Mouse (Mus musculus) heart, postnatal 0 days (tissue): ENCODE results near the gene Gm17651. TPM values are rescaled to one million over a fixed set of nuclear protein-coding genes. Genes with fewer than 3 reads are reported as not detected.

Experiments
- ATAC-seq: fragments of 200-750 bp; cut with Nextera tagmentation; 2 replicates; pipeline ENCODE4 v1.8.0; 2017; ENCODE audit warnings: low read depth, moderate number of reproducible peaks, moderate library complexity; ENCODE audit not compliant: insufficient read depth
- DNase-seq: peaks from one replicate; pipeline ENCODE4 v3.0.0-alpha.2; 2016; ENCODE audit warnings: low spot score
- H3K27ac ChIP-seq: fragments of 300-500 bp; sonication (generic); 2 replicates; pipeline ENCODE4 v1.5.1; 2014; ENCODE audit warnings: low read depth, mild to moderate bottlenecking
- H3K27me3 ChIP-seq: fragments of 300-500 bp; sonication (generic); 2 replicates; pipeline ENCODE4 v1.6.1; 2014; ENCODE audit warnings: low read length, mixed read lengths; ENCODE audit not compliant: control insufficient read depth, insufficient read depth
- H3K36me3 ChIP-seq: fragments of 300-500 bp; sonication (generic); replicated peaks from 2 replicates; pipeline ENCODE4 v1.6.1; 2014; ENCODE audit warnings: low read length, mixed read lengths; ENCODE audit not compliant: control insufficient read depth, insufficient read depth
- H3K4me1 ChIP-seq: fragments of 300-500 bp; sonication (generic); 2 replicates; pipeline ENCODE4 v1.6.1; 2014; ENCODE audit warnings: antibody characterized with exemption; ENCODE audit not compliant: control insufficient read depth, insufficient read depth
- H3K4me2 ChIP-seq: fragments of 300-500 bp; sonication (generic); 2 replicates; pipeline ENCODE4 v1.6.1; 2014; ENCODE audit warnings: low read depth, mild to moderate bottlenecking, low read length, moderate library complexity
- H3K4me3 ChIP-seq: fragments of 300-500 bp; sonication (generic); 2 replicates; pipeline ENCODE4 v1.5.1; 2014; ENCODE audit warnings: low read depth, low read length
- H3K9ac ChIP-seq: fragments of 300-500 bp; sonication (generic); replicated peaks from 2 replicates; pipeline ENCODE4 v1.6.1; 2014; ENCODE audit warnings: low read depth, low read length, mixed read lengths
- H3K9me3 ChIP-seq: fragments of 300-500 bp; sonication (generic); replicated peaks from 2 replicates; pipeline ENCODE4 v1.6.1; 2016; ENCODE audit warnings: low read length; ENCODE audit not compliant: control insufficient read depth
- CTCF ChIP-seq: IDR thresholded peaks from 2 replicates; pipeline ENCODE4 v1.5.1; 2016; ENCODE audit warnings: antibody characterized with exemption, control low read depth, low read depth
- EP300 ChIP-seq: IDR thresholded peaks from 2 replicates; pipeline ENCODE4 v1.6.1; 2016; ENCODE audit warnings: antibody characterized with exemption, low read depth
- WGBS: fragments of 180-500 bp; shearing (Covaris S2); extraction: QIAGEN DNeasy Blood & Tissue Kit; methylation state at CpG from one replicate; pipeline ENCODE4 v1.1.7; 2014; 5-methylcytosine and 5-hydroxymethylcytosine counted together
- polyA plus RNA-seq: library from polyadenylated mRNA; unstranded; fragments of >200 nt; fragmentation: Nextera tagmentation; extraction: Ambion mirVana; gene quantifications from 2 replicates; pipeline ENCODE4 v1.2.1, GENCODE M21; 2015
- total RNA-seq: library from RNA; depleted of rRNA; stranded (reverse); fragments of >200 nt; gene quantifications from 2 replicates; pipeline ENCODE4 v1.2.3, GENCODE M21; 2014; ENCODE audit warnings: low replicate concordance

The Gm17651 gene
- total and polyA plus RNA-seq, 2 experiments from 2014 or later = not detected

DNA sequence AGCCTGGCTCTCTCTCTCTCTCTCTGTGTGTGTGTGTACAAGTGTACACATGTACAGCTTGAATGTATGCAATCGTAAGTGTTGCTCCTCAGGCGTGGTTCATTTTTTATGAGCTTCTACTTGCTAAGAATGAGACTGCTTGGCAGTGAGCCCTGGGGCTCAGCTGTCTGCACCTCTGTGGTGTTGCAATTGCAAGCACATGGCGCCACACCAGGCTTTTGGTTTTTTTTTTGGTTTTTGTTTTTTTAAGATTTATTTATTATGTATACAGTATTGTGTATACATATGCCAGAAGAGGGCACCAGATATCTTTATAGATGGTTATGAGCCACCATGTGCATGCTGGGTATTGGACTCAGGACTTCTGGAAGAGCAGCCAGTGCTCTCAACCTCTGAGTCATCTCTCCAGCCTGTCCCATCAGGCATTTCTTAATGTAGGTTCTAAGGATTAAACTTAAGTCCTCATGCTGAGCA, 40.2 kb downstream of the Gm17651 start:
- DNase-seq = peak; percentile 57
- peak; percentile 51; the same call in 1 of the 2 replicates for ATAC-seq

DNA sequence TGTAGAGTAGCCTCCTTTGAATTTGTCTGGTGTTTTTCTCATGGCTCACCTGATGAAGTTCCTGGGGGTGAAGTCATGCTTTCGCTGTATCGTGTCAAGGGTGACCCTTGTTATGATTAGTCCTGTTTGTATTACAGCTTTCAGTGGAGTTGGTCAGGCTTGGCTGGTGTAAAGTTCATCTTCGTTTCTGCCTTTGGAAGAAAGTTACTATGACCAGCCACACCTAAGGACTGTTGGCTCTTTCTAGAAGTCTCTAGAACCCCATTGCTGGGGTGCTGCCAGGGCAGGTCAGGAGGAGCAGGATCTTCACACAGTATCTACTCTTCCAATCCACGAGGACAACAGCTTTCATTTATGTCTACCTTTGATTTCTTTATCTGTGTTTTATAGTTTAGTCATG, 41.0 kb downstream of the Gm17651 start:
- no peak for ATAC-seq
- Histone ChIP-seq H3K27ac (no peak overlapping the region), H3K4me3 (no peak overlapping the region), H3K4me1 (peaks cover 7% of the 10 kb centered on the region; the same call in 1 of the 2 replicates), H3K9me3 (no peaks in the 10 kb centered on the region), H3K36me3 (no peaks in the 10 kb centered on the region), H3K4me2 (no peak overlapping the region), H3K27me3 (no peaks in the 10 kb centered on the region), H3K9ac (no peak overlapping the region)
- WGBS = 75% methylated on average over 4 of the region's 4 CpGs
- DNase-seq = no peak
- no peak for TF ChIP-seq CTCF
- TF ChIP-seq EP300 = no peak

More for the DNA sequence above, 40.2 kb downstream of the Gm17651 start:
- Histone ChIP-seq H3K36me3 (no peaks in the 10 kb centered on the region), H3K4me3 (no peak overlapping the region), H3K9ac (no peak overlapping the region), H3K27ac (no peak overlapping the region), H3K27me3 (no peaks in the 10 kb centered on the region), H3K9me3 (no peaks in the 10 kb centered on the region), H3K4me1 (peaks cover 7% of the 10 kb centered on the region; the same call in 1 of the 2 replicates), H3K4me2 (no peak overlapping the region)
- peak; percentile 20 for TF ChIP-seq CTCF
- TF ChIP-seq EP300 = no peak
- WGBS = 25% methylated on average over 3 of the region's 3 CpGs

DNA sequence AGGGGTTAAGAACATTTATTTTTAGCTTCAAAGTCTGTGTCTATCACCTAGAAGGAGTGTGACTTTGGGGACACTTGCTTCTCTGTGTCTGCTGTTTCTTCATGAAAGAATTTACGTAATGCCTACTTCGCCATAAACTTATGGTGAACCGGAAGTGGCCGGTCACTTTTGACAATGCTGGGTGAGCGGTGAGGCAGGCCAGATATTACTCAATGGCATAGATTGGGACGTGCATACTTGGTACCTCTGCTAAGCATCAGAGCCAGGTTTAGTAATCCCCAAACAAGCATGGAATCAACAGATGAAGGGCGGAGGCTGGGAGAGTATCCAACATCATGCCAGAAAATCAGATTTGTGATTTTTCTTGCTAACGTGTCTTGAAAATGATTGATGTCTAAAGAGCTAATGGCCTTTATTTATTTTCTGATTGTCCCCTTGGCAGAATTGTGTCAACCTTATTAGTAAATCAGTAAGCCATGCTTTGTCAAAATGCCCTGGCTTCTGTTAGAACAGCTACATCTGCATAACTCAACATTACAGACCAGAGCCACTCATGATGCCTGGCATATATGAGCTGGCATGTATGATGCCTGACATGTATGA, 43.1 kb downstream of the Gm17651 start:
- no peak overlapping the region for H3K9ac ChIP-seq
- no peaks in the 10 kb centered on the region for H3K27me3 ChIP-seq
- no peak for TF ChIP-seq EP300
- no peak for TF ChIP-seq CTCF

DNA sequence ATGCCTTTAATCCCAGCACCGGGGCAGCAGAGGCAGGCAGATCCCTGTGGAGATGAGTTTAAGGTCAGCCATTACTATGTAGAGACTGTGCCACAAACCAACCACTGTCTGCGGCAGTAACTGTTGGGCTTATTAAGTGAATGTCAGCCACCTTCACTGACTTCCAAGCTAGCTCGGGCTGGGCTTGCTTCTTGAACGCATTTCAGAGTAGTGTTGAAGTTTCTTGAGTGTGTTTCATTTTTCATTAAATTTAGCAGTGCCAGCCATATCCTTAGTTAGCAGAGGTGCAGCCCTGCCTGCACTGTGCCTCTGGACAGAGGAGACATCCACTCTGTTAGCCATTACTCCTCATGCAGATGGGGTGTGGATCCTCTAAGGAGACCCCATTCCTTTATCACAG, 43.7 kb downstream of the Gm17651 start:
- Histone ChIP-seq H3K4me1 (peaks cover 7% of the 10 kb centered on the region; the same call in 1 of the 2 replicates), H3K36me3 (no peaks in the 10 kb centered on the region), H3K9me3 (no peaks in the 10 kb centered on the region), H3K4me2 (no peak overlapping the region), H3K27me3 (no peaks in the 10 kb centered on the region), H3K27ac (no peak overlapping the region), H3K4me3 (no peak overlapping the region), H3K9ac (no peak overlapping the region)
- 91% methylated on average over 4 of the region's 4 CpGs for WGBS
- no peak for TF ChIP-seq CTCF
- DNase-seq = no peak
- ATAC-seq = no peak

More for the DNA sequence above, 43.1 kb downstream of the Gm17651 start:
- Histone ChIP-seq H3K4me3 (no peak overlapping the region), H3K9me3 (no peaks in the 10 kb centered on the region), H3K4me2 (no peak overlapping the region), H3K36me3 (no peaks in the 10 kb centered on the region), H3K27ac (no peak overlapping the region), H3K4me1 (peaks cover 7% of the 10 kb centered on the region; the same call in 1 of the 2 replicates)
- no peak for ATAC-seq
- DNase-seq = no peak
- WGBS = 55% methylated on average over 8 of the region's 8 CpGs

DNA sequence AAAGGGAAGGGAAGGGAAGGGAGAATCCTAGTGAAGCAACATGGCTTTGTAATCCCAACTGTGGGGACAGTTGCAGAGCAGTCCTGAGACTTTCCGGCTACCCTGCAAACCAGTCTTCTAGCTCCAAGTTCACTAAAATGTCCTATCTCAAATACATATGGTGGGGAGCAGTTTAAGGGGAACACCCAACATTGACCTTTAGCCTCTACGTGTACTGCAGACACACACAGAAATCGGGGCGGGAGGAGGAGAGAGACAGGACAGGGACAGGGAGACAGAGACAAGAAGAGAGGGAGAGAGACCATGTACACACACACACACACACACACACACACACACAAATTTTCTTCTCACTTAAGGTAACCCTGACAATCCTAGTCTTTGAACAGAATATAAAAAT, 44.6 kb downstream of the Gm17651 start:
- Histone ChIP-seq H3K9ac (no peak overlapping the region), H3K4me3 (no peak overlapping the region), H3K27ac (no peak overlapping the region), H3K9me3 (no peaks in the 10 kb centered on the region), H3K4me1 (peaks cover 7% of the 10 kb centered on the region; the same call in 1 of the 2 replicates), H3K36me3 (no peaks in the 10 kb centered on the region), H3K4me2 (no peak overlapping the region), H3K27me3 (no peaks in the 10 kb centered on the region)
- TF ChIP-seq EP300 (no peak), CTCF (no peak)
- no peak for DNase-seq
- ATAC-seq = no peak
- 92% methylated on average over 4 of the region's 4 CpGs for WGBS
